Mouse (Mus musculus) testis, adult 2 months (tissue): ENCODE measurements around the gene Miga1.

Experiments used
- CTCF ChIP-seq: fragments of 200-500 bp; IDR thresholded peaks from 2 replicates; pipeline ENCODE4 v1.5.1; 2012; ENCODE audit warnings: low read depth, mild to moderate bottlenecking, inconsistent platforms, low read length, moderate library complexity; ENCODE audit not compliant: control insufficient read depth, insufficient read depth, insufficient replicate concordance
- POLR2A ChIP-seq: fragments of 200-500 bp; IDR thresholded peaks from 2 replicates; pipeline ENCODE4 v1.6.1; 2012; ENCODE audit warnings: low read depth, mild to moderate bottlenecking, inconsistent platforms, low read length, moderate library complexity; ENCODE audit not compliant: control insufficient read depth

DNA sequence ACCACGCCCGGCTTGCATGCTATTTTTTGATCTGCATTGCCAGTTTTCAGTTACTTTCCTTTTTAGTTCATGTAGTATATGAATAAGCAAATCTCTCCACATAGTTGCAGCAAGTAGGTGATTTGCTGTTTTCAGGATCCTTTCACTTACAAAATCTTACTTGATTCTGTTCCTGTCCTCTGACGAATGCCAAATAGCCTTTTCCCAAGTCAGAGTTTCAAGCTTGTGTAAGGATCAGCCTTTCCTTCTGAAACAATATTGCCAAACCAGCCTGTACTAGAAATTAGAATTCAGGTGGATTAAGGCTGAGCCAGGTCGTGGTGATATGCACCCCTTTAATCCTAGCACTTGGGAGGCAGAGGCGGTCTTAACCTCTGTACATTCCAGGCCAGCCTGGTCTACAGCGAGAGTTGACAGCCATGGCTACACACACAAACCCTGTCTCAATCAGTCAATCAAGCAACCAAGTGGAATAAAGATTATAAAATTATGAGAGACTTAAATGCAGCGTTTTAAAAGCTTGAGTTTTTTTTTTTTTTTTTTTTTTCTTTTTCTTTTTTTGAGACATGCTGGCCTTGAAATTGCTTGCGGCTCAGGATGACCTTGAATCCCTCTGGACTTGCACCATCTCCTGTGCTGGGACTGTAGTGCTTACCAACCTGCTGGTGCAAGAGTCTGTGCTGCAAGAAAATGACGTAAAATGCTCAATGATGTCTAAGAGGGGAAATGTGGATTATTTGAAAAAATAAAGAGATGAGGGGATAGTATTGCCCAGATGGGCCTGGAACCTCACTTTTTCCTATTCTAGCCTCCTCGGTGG lies 8.0 kb upstream of the Miga1 start:
- TF ChIP-seq CTCF (no peak), POLR2A (no peak)
